Mouse (Mus musculus) liver, embryonic 14.5 days (tissue): ENCODE results near the gene Fa2h.

Experiments used
- CTCF ChIP-seq: IDR thresholded peaks from 2 replicates; pipeline ENCODE4 v1.5.1; 2016; ENCODE audit warnings: antibody characterized with exemption, low read depth, control low read depth
- EP300 ChIP-seq: IDR thresholded peaks from 2 replicates; pipeline ENCODE4 v1.6.1; 2016; ENCODE audit warnings: antibody characterized with exemption, low read depth

- no peak for TF ChIP-seq EP300
- no peak for TF ChIP-seq CTCF
Observed at GRCm38 (mm10) chr8:111360579-111361209, 32.9 kb downstream of the Fa2h start.
